Mouse (Mus musculus): ENCODE data around the gene Dbp. TPM values are rescaled to one million over a fixed set of nuclear protein-coding genes. Genes with fewer than 3 reads are reported as not detected.

Gene Dbp
- polyA plus RNA-seq, 1 experiment, result 26.2 TPM

DNA sequence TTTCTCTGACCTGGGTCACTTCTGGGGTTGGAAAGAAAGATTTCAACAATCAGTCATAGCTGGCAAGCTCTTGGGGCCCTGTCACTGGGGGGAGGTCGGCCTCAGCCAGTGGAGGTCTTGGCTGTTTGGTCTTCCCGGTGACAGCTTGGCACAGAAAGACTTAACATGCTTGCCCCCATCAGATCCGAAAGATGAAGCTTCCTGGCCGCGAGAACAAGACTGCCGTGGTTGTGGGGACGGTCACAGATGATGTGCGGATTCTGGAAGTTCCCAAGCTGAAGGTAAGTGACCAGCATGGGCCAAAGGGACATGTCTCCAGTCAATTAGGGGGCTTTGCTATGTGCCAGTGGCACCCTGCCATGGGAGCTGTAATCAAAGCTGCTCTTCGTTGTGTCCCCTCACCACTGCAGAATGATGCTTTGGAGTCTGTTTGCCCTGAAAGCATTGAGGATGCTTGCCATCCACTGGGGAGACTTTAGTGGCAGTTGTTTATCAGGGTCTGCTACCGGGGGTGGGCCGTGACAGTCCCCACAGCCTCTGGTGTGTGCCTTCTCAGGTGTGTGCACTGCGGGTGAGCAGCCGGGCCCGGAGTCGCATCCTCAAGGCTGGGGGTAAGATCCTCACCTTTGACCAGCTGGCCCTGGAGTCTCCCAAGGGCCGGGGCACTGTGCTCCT, 15.0 kb downstream of the Dbp start:
- no peak for TF ChIP-seq MYOG (IDR thresholded peaks at IDR 0.05; ENCODE audit: control insufficient read depth in 1 of 3, insufficient read depth in 1 of 3, insufficient read length in 2 of 3, low read depth in 2 of 3)
- no peak for TF ChIP-seq POLR2A (IDR thresholded peaks at IDR 0.05; ENCODE audit: insufficient read length, low read depth)
- no peak for TF ChIP-seq POLR2AphosphoS2 (IDR thresholded peaks at IDR 0.05; ENCODE audit: insufficient read length, low read depth)
- no peak for TF ChIP-seq USF1 (IDR thresholded peaks at IDR 0.05; ENCODE audit: low read depth)
- no peak for TF ChIP-seq REST (IDR thresholded peaks at IDR 0.05; ENCODE audit: insufficient read depth, insufficient read length)
- no peak for TF ChIP-seq SRF (IDR thresholded peaks at IDR 0.05; ENCODE audit: control insufficient read depth, insufficient read length, low read depth)
- no peak for TF ChIP-seq MAX (IDR thresholded peaks at IDR 0.05; ENCODE audit: low read depth)
- no peak for TF ChIP-seq MYOD1 (IDR thresholded peaks at IDR 0.05; ENCODE audit: control insufficient read depth in 1 of 3, insufficient read length in 2 of 3, low read depth in 2 of 3)
- no peak for TF ChIP-seq CEBPB (IDR thresholded peaks at IDR 0.05; ENCODE audit: insufficient read depth, poor library complexity, severe bottlenecking)
- no peak for TF ChIP-seq TCF3 (IDR thresholded peaks at IDR 0.05; ENCODE audit: insufficient read length, low read depth)
- no peak for TF ChIP-seq E2F4 (IDR thresholded peaks at IDR 0.05; ENCODE audit: insufficient read depth)

DNA sequence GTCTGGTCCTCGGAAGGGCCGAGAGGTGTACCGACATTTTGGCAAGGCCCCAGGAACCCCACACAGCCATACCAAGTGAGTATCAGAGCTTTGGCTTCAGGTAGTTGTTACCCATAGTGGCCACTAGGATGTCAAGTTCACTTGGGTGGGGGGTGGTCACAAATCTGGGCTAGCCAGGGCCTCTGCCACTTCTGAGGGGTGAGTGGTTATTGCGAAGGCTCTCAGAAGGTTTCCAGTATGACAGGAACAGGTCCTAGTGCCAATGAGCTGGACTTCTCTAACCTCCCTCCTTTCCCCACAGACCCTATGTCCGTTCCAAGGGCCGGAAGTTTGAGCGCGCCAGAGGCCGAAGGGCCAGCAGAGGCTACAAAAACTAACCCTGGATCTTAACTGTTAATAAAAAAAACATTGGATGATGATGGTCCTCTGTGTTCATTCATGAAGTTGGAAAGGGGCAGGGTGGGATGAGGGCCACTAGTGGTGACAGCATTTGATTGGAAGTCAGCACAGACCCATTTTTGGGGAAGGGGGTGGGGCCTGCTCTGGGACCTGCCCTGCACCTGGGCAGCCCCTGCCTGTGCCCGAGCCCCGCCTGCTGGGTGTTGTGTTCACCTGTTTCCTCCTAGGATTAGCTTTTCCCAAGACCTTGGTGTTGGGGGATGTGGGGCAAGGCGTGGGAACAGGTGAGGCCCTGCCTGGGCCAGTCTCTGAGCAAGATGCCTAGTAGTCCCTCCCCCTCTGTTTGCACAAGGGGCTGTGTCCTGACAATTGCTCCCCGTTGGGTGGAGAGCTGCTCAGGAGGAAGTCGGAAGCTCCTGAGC, 15.7 kb downstream of the Dbp start, which contains the start of gene Fam83e:
Gene Fam83e, plus strand, starts transcription at position 800 of the 821 bp plus-strand sequence.
- H3ac ChIP-seq (ENCODE audit: control insufficient read depth, insufficient read length), result no peak within 1 kb of the TSS
- no peak within 1 kb of the TSS for H3K4me2 ChIP-seq (ENCODE audit: low read depth)
- peak within 1 kb of the TSS; percentile 96 for H3K4me3 ChIP-seq
- peaks cover 34% of the 10 kb centered on the region for H3K79me2 ChIP-seq (ENCODE audit: control insufficient read depth, insufficient read depth)
- no peaks in the 10 kb centered on the region for H3K27me3 ChIP-seq (ENCODE audit: control insufficient read depth, insufficient read depth, insufficient read length)
- H3K36me3 ChIP-seq (ENCODE audit: control insufficient read depth, insufficient read depth), result no peaks in the 10 kb centered on the region
- TF ChIP-seq REST (IDR thresholded peaks at IDR 0.05; ENCODE audit: insufficient read depth, insufficient read length), result no peak
- TF ChIP-seq MAX (IDR thresholded peaks at IDR 0.05; ENCODE audit: low read depth), result no peak
- TF ChIP-seq POLR2AphosphoS2 (IDR thresholded peaks at IDR 0.05; ENCODE audit: insufficient read length, low read depth), result peak; percentile 25

More for the DNA sequence above, 15.0 kb downstream of the Dbp start:
- no peaks in the 10 kb centered on the region for H3K27me3 ChIP-seq (ENCODE audit: control insufficient read depth, insufficient read depth, insufficient read length)
- peak overlapping the region; percentile 96 for H3K4me2 ChIP-seq (ENCODE audit: low read depth)
- H3ac ChIP-seq (ENCODE audit: control insufficient read depth, insufficient read length), result no peak overlapping the region
- no peaks in the 10 kb centered on the region for H3K36me3 ChIP-seq (ENCODE audit: control insufficient read depth, insufficient read depth)
- H3K4me3 ChIP-seq, result peak overlapping the region; percentile 96
- peaks cover 37% of the 10 kb centered on the region for H3K79me2 ChIP-seq (ENCODE audit: control insufficient read depth, insufficient read depth)

DNA sequence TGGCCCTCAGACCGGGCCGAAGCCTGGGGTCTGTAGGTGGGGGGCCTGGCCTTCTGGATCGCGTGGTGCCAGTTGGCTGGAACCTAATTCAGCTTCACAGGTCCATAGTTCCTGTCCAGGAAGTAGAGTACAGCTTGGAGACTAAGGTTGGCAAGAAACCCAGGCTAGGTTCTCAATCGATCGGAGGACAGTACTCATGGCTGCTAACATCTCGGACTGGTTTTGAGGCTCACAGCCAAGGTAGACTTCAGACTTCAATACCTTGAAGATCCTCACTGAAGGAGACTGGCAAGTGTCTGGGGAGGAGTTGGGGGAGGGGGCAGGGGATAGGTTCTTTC, 16.3 kb downstream of the Dbp start:
- H3ac ChIP-seq (ENCODE audit: control insufficient read depth, insufficient read length), result no peak overlapping the region
- H3K27me3 ChIP-seq (ENCODE audit: control insufficient read depth, insufficient read depth, insufficient read length), result no peaks in the 10 kb centered on the region
- H3K79me2 ChIP-seq (ENCODE audit: control insufficient read depth, insufficient read depth), result peaks cover 28% of the 10 kb centered on the region
- H3K4me3 ChIP-seq, result no peak overlapping the region
- TF ChIP-seq TCF12 (IDR thresholded peaks at IDR 0.05; ENCODE audit: insufficient read depth, poor library complexity, severe bottlenecking) (no peak), MAX (IDR thresholded peaks at IDR 0.05; ENCODE audit: low read depth) (no peak), TCF3 (IDR thresholded peaks at IDR 0.05; ENCODE audit: insufficient read length, low read depth) (no peak), SRF (IDR thresholded peaks at IDR 0.05; ENCODE audit: control insufficient read depth, insufficient read length, low read depth) (no peak), POLR2A (IDR thresholded peaks at IDR 0.05; ENCODE audit: insufficient read length, low read depth) (no peak), POLR2AphosphoS2 (IDR thresholded peaks at IDR 0.05; ENCODE audit: insufficient read length, low read depth) (no peak), E2F4 (IDR thresholded peaks at IDR 0.05; ENCODE audit: insufficient read depth) (no peak), MYOD1 (IDR thresholded peaks at IDR 0.05; ENCODE audit: control insufficient read depth in 1 of 3, insufficient read length in 2 of 3, low read depth in 2 of 3) (no peak), REST (IDR thresholded peaks at IDR 0.05; ENCODE audit: insufficient read depth, insufficient read length) (no peak), CEBPB (IDR thresholded peaks at IDR 0.05; ENCODE audit: insufficient read depth, poor library complexity, severe bottlenecking) (no peak), MYOG (IDR thresholded peaks at IDR 0.05; ENCODE audit: control insufficient read depth in 1 of 3, insufficient read depth in 1 of 3, insufficient read length in 2 of 3, low read depth in 2 of 3) (no peak), USF1 (IDR thresholded peaks at IDR 0.05; ENCODE audit: low read depth) (no peak)
- H3K36me3 ChIP-seq (ENCODE audit: control insufficient read depth, insufficient read depth), result no peaks in the 10 kb centered on the region
- no peak overlapping the region for H3K4me2 ChIP-seq (ENCODE audit: low read depth)

DNA sequence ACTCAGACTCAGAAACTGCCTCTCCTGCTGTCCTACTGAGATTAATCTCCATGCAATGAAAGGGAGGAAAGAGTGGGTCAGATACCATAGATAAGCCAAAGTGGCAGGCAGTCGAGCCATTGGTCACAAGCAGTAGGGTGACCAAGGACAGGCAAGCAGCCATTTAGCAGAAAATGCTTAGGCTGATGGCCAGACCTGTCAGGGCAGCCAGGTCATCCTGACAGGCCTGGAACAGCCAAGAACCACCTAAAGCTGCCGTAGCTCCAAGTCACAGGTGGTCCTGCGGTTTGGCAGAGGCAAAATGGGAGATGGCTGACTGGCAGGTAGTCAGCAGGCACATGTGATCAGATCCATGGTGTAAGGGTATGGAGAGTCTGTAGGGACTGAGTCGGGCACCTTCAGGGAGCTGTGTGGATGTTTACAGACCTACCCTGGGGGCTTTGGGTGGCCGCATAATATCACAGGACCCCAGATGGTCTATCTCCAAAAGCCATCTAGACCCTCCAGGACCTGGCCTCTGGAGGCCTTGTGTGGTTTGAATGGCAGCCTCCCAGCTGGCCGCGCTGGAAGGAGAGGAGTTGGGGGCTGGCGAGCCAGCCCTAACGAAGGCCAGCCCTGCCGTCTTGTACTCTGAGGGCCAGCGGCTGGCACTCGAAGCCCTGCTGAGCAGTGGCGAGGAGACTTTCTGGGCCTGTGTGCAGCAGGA, 16.9 kb downstream of the Dbp start:
- Histone ChIP-seq H3K4me2 (ENCODE audit: low read depth) (no peak overlapping the region), H3K4me3 (no peak overlapping the region), H3K79me2 (ENCODE audit: control insufficient read depth, insufficient read depth) (peaks cover 22% of the 10 kb centered on the region), H3K36me3 (ENCODE audit: control insufficient read depth, insufficient read depth) (no peaks in the 10 kb centered on the region), H3K27me3 (ENCODE audit: control insufficient read depth, insufficient read depth, insufficient read length) (no peaks in the 10 kb centered on the region), H3ac (ENCODE audit: control insufficient read depth, insufficient read length) (no peak overlapping the region)
- TF ChIP-seq TCF3 (IDR thresholded peaks at IDR 0.05; ENCODE audit: insufficient read length, low read depth) (no peak), POLR2A (IDR thresholded peaks at IDR 0.05; ENCODE audit: insufficient read length, low read depth) (peak; percentile 33), TCF12 (IDR thresholded peaks at IDR 0.05; ENCODE audit: insufficient read depth, poor library complexity, severe bottlenecking) (no peak), E2F4 (IDR thresholded peaks at IDR 0.05; ENCODE audit: insufficient read depth) (no peak), CEBPB (IDR thresholded peaks at IDR 0.05; ENCODE audit: insufficient read depth, poor library complexity, severe bottlenecking) (no peak), POLR2AphosphoS2 (IDR thresholded peaks at IDR 0.05; ENCODE audit: insufficient read length, low read depth) (peak; percentile 74)

All from myocyte (in vitro differentiated cells).